Mouse (Mus musculus) neural tube, embryonic 15.5 days (tissue): Measurements from ENCODE around the gene Mfsd12. TPM values are rescaled to one million over a fixed set of nuclear protein-coding genes. Genes with fewer than 3 reads are reported as not detected.
A peak's percentile ranks its signal among the peaks of the same experiment; 100 is the strongest.

Experiments used
- ATAC-seq: fragments of 200-750 bp; cut with Nextera tagmentation; 2 replicates; pipeline ENCODE4 v1.8.0; 2017; ENCODE audit warnings: mild to moderate bottlenecking, moderate TSS enrichment, moderate library complexity; ENCODE audit not compliant: low FRiP score
- H3K27ac ChIP-seq: fragments of 300-500 bp; sonication (generic); replicated peaks from 2 replicates; pipeline ENCODE4 v1.5.1; 2015; ENCODE audit warnings: mild to moderate bottlenecking, inconsistent platforms
- H3K27me3 ChIP-seq: fragments of 300-500 bp; sonication (generic); replicated peaks from 2 replicates; pipeline ENCODE4 v1.6.1; 2015; ENCODE audit warnings: inconsistent platforms
- H3K36me3 ChIP-seq: fragments of 300-500 bp; sonication (generic); 2 replicates; pipeline ENCODE4 v1.6.1; 2015; ENCODE audit warnings: inconsistent platforms
- H3K4me1 ChIP-seq: fragments of 300-500 bp; sonication (generic); 2 replicates; pipeline ENCODE4 v1.6.1; 2015; ENCODE audit warnings: inconsistent platforms
- H3K4me2 ChIP-seq: fragments of 300-500 bp; sonication (generic); 2 replicates; pipeline ENCODE4 v1.6.1; 2015; ENCODE audit warnings: inconsistent platforms, mild to moderate bottlenecking, moderate library complexity
- H3K4me3 ChIP-seq: fragments of 300-500 bp; sonication (generic); replicated peaks from 2 replicates; pipeline ENCODE4 v1.5.1; 2015; ENCODE audit warnings: mild to moderate bottlenecking, inconsistent platforms
- H3K9ac ChIP-seq: fragments of 300-500 bp; sonication (generic); replicated peaks from 2 replicates; pipeline ENCODE4 v1.6.1; 2015; ENCODE audit warnings: mild to moderate bottlenecking, inconsistent platforms
- H3K9me3 ChIP-seq: fragments of 300-500 bp; sonication (generic); replicated peaks from 2 replicates; pipeline ENCODE4 v1.6.1; 2016; ENCODE audit warnings: inconsistent platforms
- WGBS: fragments of 180-500 bp; shearing (Covaris S2); methylation state at CpG from one replicate; pipeline ENCODE4 v1.1.7; 2015; ENCODE audit warnings: mixed read lengths; 5-methylcytosine and 5-hydroxymethylcytosine counted together
- polyA plus RNA-seq: library from polyadenylated mRNA; unstranded; fragments of >200 nt; fragmentation: Nextera tagmentation; extraction: Ambion mirVana; gene quantifications from 2 replicates; pipeline ENCODE4 v1.2.1, GENCODE M21; 2015

Mfsd12 gene
- polyA plus RNA-seq, 1 experiment from 2014 or later: 22.9 TPM

GRCm38 (mm10) chr10:81406504-81407440 is 49.5 kb downstream of the Mfsd12 start:
- 0 out of 2 replicates have a peak overlapping the region, but pooled peaks have one; percentile 13 for H3K27ac ChIP-seq
- H3K4me2 ChIP-seq: peak overlapping the region; percentile 38
- peak overlapping the region; percentile 4; the same call in 1 of the 2 replicates for H3K4me3 ChIP-seq
- peaks cover 42% of the 10 kb centered on the region for H3K36me3 ChIP-seq
- no peak overlapping the region for H3K9ac ChIP-seq
- peaks cover 67% of the 10 kb centered on the region for H3K4me1 ChIP-seq
- 29% methylated on average over 24 of the region's 24 CpGs for WGBS
- no peak for ATAC-seq
- H3K27me3 ChIP-seq: peaks cover 11% of the 10 kb centered on the region
- no peaks in the 10 kb centered on the region for H3K9me3 ChIP-seq

GRCm38 (mm10) chr10:81407539-81408423 is 50.5 kb downstream of the Mfsd12 start:
- H3K4me2 ChIP-seq: peak overlapping the region; percentile 38
- H3K9me3 ChIP-seq: no peaks in the 10 kb centered on the region
- WGBS: 32% methylated on average over 31 of the region's 31 CpGs
- peak overlapping the region; percentile 4; the same call in 1 of the 2 replicates for H3K4me3 ChIP-seq
- peaks cover 11% of the 10 kb centered on the region for H3K27me3 ChIP-seq
- 0 out of 2 replicates have a peak overlapping the region, but pooled peaks have one; percentile 23 for H3K9ac ChIP-seq
- ATAC-seq: no peak
- H3K36me3 ChIP-seq: peaks cover 42% of the 10 kb centered on the region
- peak overlapping the region; percentile 23; the same call in 1 of the 2 replicates for H3K27ac ChIP-seq
- peaks cover 67% of the 10 kb centered on the region for H3K4me1 ChIP-seq

- H3K36me3 ChIP-seq: peaks cover 42% of the 10 kb centered on the region
- H3K4me1 ChIP-seq: peaks cover 65% of the 10 kb centered on the region
- no peak for ATAC-seq
- no peak overlapping the region for H3K9ac ChIP-seq
- no peak overlapping the region for H3K4me3 ChIP-seq
- 44% methylated on average over 13 of the region's 13 CpGs for WGBS
- H3K9me3 ChIP-seq: no peaks in the 10 kb centered on the region
- 0 out of 2 replicates have a peak overlapping the region, but pooled peaks have one; percentile 23 for H3K27ac ChIP-seq
- peaks cover 11% of the 10 kb centered on the region for H3K27me3 ChIP-seq
- no peak overlapping the region for H3K4me2 ChIP-seq
Observed at GRCm38 (mm10) chr10:81408424-81408729, 51.1 kb downstream of the Mfsd12 start.

- H3K4me1 ChIP-seq: peaks cover 68% of the 10 kb centered on the region
Observed at GRCm38 (mm10) chr10:81408871-81409291, 51.6 kb downstream of the Mfsd12 start.

GRCm38 (mm10) chr10:81409330-81409729 is 52.0 kb downstream of the Mfsd12 start:
- H3K36me3 ChIP-seq: peaks cover 38% of the 10 kb centered on the region
- H3K4me2 ChIP-seq: no peak overlapping the region
- no peak for ATAC-seq
- H3K9me3 ChIP-seq: no peaks in the 10 kb centered on the region
- WGBS: 17% methylated on average over 8 of the region's 8 CpGs
- H3K4me3 ChIP-seq: no peak overlapping the region
- H3K27ac ChIP-seq: peak overlapping the region; percentile 18; the same call in 1 of the 2 replicates
- peaks cover 11% of the 10 kb centered on the region for H3K27me3 ChIP-seq
- no peak overlapping the region for H3K9ac ChIP-seq
- H3K4me1 ChIP-seq: peaks cover 73% of the 10 kb centered on the region

More at GRCm38 (mm10) chr10:81408871-81409291, 51.6 kb downstream of the Mfsd12 start:
- no peaks in the 10 kb centered on the region for H3K9me3 ChIP-seq
- peaks cover 42% of the 10 kb centered on the region for H3K36me3 ChIP-seq
- H3K4me3 ChIP-seq: no peak overlapping the region
- H3K27me3 ChIP-seq: peaks cover 11% of the 10 kb centered on the region
- no peak overlapping the region for H3K4me2 ChIP-seq
- no peak overlapping the region for H3K9ac ChIP-seq
- ATAC-seq: no peak
- 22% methylated on average over 9 of the region's 9 CpGs for WGBS
- 0 out of 2 replicates have a peak overlapping the region, but pooled peaks have one; percentile 23 for H3K27ac ChIP-seq

GRCm38 (mm10) chr10:81410350-81410749 is 53.1 kb downstream of the Mfsd12 start:
- Histone ChIP-seq H3K36me3 (peaks cover 30% of the 10 kb centered on the region), H3K4me1 (peaks cover 81% of the 10 kb centered on the region), H3K9me3 (no peaks in the 10 kb centered on the region), H3K27me3 (peaks cover 11% of the 10 kb centered on the region), H3K4me3 (no peak overlapping the region), H3K27ac (peak overlapping the region; percentile 80; the same call in 1 of the 2 replicates), H3K4me2 (no peak overlapping the region), H3K9ac (no peak overlapping the region)
- no peak for ATAC-seq
- 69% methylated on average over 4 of the region's 4 CpGs for WGBS

- Histone ChIP-seq H3K9me3 (no peaks in the 10 kb centered on the region), H3K27ac (peak overlapping the region; percentile 80), H3K4me2 (no peak overlapping the region), H3K9ac (0 out of 2 replicates have a peak overlapping the region, but pooled peaks have one; percentile 10), H3K36me3 (peaks cover 24% of the 10 kb centered on the region), H3K27me3 (peaks cover 11% of the 10 kb centered on the region), H3K4me3 (no peak overlapping the region), H3K4me1 (peaks cover 88% of the 10 kb centered on the region)
- WGBS: 76% methylated on average over 9 of the region's 9 CpGs
- ATAC-seq: no peak
Observed at GRCm38 (mm10) chr10:81410981-81411380, 53.7 kb downstream of the Mfsd12 start.

- Histone ChIP-seq H3K4me3 (no peak overlapping the region), H3K4me2 (no peak overlapping the region), H3K36me3 (peaks cover 17% of the 10 kb centered on the region), H3K27me3 (peaks cover 11% of the 10 kb centered on the region), H3K4me1 (peaks cover 90% of the 10 kb centered on the region), H3K9me3 (no peaks in the 10 kb centered on the region), H3K27ac (peak overlapping the region; percentile 80), H3K9ac (0 out of 2 replicates have a peak overlapping the region, but pooled peaks have one; percentile 3)
- ATAC-seq: no peak
- WGBS: 49% methylated on average over 18 of the region's 18 CpGs
Observed at GRCm38 (mm10) chr10:81411471-81412400, 54.4 kb downstream of the Mfsd12 start.

- no peak for ATAC-seq
- Histone ChIP-seq H3K4me1 (peaks cover 90% of the 10 kb centered on the region), H3K4me2 (no peak overlapping the region), H3K9me3 (no peaks in the 10 kb centered on the region), H3K27ac (peak overlapping the region; percentile 80), H3K9ac (0 out of 2 replicates have a peak overlapping the region, but pooled peaks have one; percentile 3), H3K4me3 (no peak overlapping the region), H3K36me3 (peaks cover 8% of the 10 kb centered on the region), H3K27me3 (peaks cover 10% of the 10 kb centered on the region)
- 79% methylated on average over 16 of the region's 16 CpGs for WGBS
Observed at GRCm38 (mm10) chr10:81412586-81413309, 55.5 kb downstream of the Mfsd12 start.
